Mouse (Mus musculus) bone marrow, adult 2 months (tissue): ENCODE results near the gene Kif22.

ENCODE experiments used
- CTCF ChIP-seq: fragments of 200-500 bp; IDR thresholded peaks from 2 replicates; pipeline ENCODE4 v1.5.1; 2011; ENCODE audit warnings: low read length, control low read depth; ENCODE audit not compliant: control insufficient read depth, insufficient read depth
- POLR2A ChIP-seq: fragments of 200-500 bp; IDR thresholded peaks from 2 replicates; pipeline ENCODE4 v1.6.1; 2011; ENCODE audit warnings: low read depth, mild to moderate bottlenecking, control low read depth, low read length, borderline replicate concordance; ENCODE audit not compliant: control insufficient read depth

GRCm38 (mm10) chr7:127011051-127011450 is 31.2 kb downstream of the Kif22 start:
- TF ChIP-seq CTCF: no peak
- no peak for TF ChIP-seq POLR2A
